ENCODE assay signal across 27 mouse cellular contexts in the genomic region with DNA sequence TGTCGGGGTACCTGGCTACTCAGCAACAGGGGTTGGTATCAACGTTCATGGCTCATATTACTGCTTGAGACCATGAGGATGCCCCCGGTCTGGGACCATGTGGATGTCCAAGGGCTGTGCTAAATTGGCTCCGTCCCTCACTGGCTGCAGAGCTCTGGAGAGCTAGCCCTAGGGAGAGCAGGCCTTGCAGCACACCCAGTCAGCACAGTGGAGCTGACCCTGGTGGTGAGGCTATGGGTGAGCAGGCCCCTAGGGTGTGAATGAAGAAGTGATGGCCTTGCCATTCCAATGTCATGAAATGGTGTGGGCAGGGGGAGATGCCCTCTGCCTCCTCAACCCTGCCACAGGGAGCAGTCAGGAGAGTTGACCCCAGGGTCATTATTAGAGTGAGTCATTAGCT. TPM values are rescaled to one million over a fixed set of nuclear protein-coding genes. Genes with fewer than 3 reads are reported as not detected.
"Had no signal": no experiment of that assay in that cellular context is flagged by ENCODE, and none has a peak within 500 bp of the region (broad histone marks: within the 10 kb centered on the region; RNA-seq: fewer than 3 reads in every experiment).

No protein-coding gene starts in this region.

- H3K9ac ChIP-seq: heart, embryonic 12.5 days; hindbrain, embryonic 13.5 days; hindbrain, embryonic 15.5 days; intestine, embryonic 15.5 days; limb, embryonic 13.5 days; limb, embryonic 15.5 days; liver, embryonic 12.5 days had no signal

- ATAC-seq: inflammation-experienced regulatory T-cells, adult 6 months; intestine, embryonic 15.5 days; intestine, postnatal 0 days; liver, embryonic 12.5 days had no signal

- H3K4me2 ChIP-seq: heart, embryonic 12.5 days; hindbrain, embryonic 13.5 days; hindbrain, embryonic 15.5 days; intestine, embryonic 15.5 days; limb, embryonic 13.5 days; limb, embryonic 15.5 days; liver, embryonic 12.5 days had no signal

- H3K27ac ChIP-seq: gastrocnemius, adult 2 months; heart, embryonic 10.5 days; hindbrain, embryonic 13.5 days; hindbrain, embryonic 15.5 days; intestine, embryonic 15.5 days; layer of hippocampus, adult 2 months; left cerebral cortex, adult 2 months; limb, embryonic 13.5 days; limb, embryonic 15.5 days; liver, embryonic 12.5 days had no signal

- H3K4me1 ChIP-seq: intestine, embryonic 15.5 days; limb, embryonic 13.5 days; limb, embryonic 15.5 days; liver, embryonic 12.5 days had no signal

- H3K4me3 ChIP-seq: gastrocnemius, adult 2 months; heart, embryonic 10.5 days; heart, embryonic 12.5 days; hindbrain, embryonic 13.5 days; hindbrain, embryonic 15.5 days; intestine, embryonic 15.5 days; layer of hippocampus, adult 2 months; left cerebral cortex, adult 2 months; limb, embryonic 13.5 days; limb, embryonic 15.5 days; liver, embryonic 12.5 days had no signal

- H3K9me3 ChIP-seq: heart, embryonic 10.5 days; heart, embryonic 12.5 days; hindbrain, embryonic 13.5 days; hindbrain, embryonic 15.5 days; intestine, embryonic 15.5 days; limb, embryonic 13.5 days; limb, embryonic 15.5 days; liver, embryonic 12.5 days had no signal

- DNase-seq: gastrocnemius, adult 2 months; gastrocnemius, postnatal 10 days; gastrocnemius, postnatal 25 days; heart, postnatal 10 days; heart, postnatal 4 days; kidney, adult 18-20 months; kidney, adult 8-10 months; kidney, postnatal 10 days; kidney, postnatal 25 days; kidney, postnatal 4 days; left cerebral cortex, postnatal 4 days had no signal

- H3K27me3 ChIP-seq: heart, embryonic 12.5 days; hindbrain, embryonic 13.5 days; hindbrain, embryonic 15.5 days; intestine, embryonic 15.5 days; limb, embryonic 13.5 days; limb, embryonic 15.5 days; liver, embryonic 12.5 days had no signal

- H3K36me3 ChIP-seq: heart, embryonic 10.5 days; heart, embryonic 12.5 days; hindbrain, embryonic 13.5 days; hindbrain, embryonic 15.5 days; intestine, embryonic 15.5 days; limb, embryonic 13.5 days; limb, embryonic 15.5 days; liver, embryonic 12.5 days had no signal

RNA-seq across cellular contexts. Expression of a gene that starts 27.7 kb away (rescaled TPM):
- total RNA-seq: gastrocnemius, adult 2 months; granulocyte monocyte progenitor cell, adult 5-6 weeks; heart, adult 8-10 months; heart, postnatal 10 days; heart, postnatal 25 days; liver, adult 2 months had no signal
- polyA plus RNA-seq: inflammation-experienced regulatory T-cells, adult 6 months; liver, adult 2 months had no signal
